Mouse (Mus musculus): Measurements from ENCODE around the gene Zer1.
A peak's percentile ranks its signal among the peaks of the same experiment; 100 is the strongest.

Gene Zer1

GRCm38 (mm10) chr2:30123729-30124471 is 485 bp downstream of the Zer1 start:
- no peak for DNase-seq

- DNase-seq = no peak
Observed at GRCm38 (mm10) chr2:30122766-30123165, 1.6 kb downstream of the Zer1 start.

GRCm38 (mm10) chr2:30120269-30120668 is 4.1 kb downstream of the Zer1 start:
- DNase-seq = no peak

- DNase-seq = peak; percentile 67
Observed at GRCm38 (mm10) chr2:30119641-30120051, 4.7 kb downstream of the Zer1 start.

- no peak for DNase-seq
Observed at GRCm38 (mm10) chr2:30112564-30112963, 11.8 kb downstream of the Zer1 start.

GRCm38 (mm10) chr2:30111500-30111899 is 12.9 kb downstream of the Zer1 start:
- DNase-seq = no peak

- DNase-seq = no peak
Observed at GRCm38 (mm10) chr2:30108260-30108659, 16.1 kb downstream of the Zer1 start.

- no peak for DNase-seq
Observed at GRCm38 (mm10) chr2:30107646-30108045, 16.7 kb downstream of the Zer1 start.

- peak; percentile 84 for DNase-seq
Observed at GRCm38 (mm10) chr2:30106364-30106763, 18.0 kb downstream of the Zer1 start.

GRCm38 (mm10) chr2:30100214-30100613 is 24.2 kb downstream of the Zer1 start:
- no peak for DNase-seq

- DNase-seq = peak; percentile 82
Observed at GRCm38 (mm10) chr2:30095882-30096527, 28.4 kb downstream of the Zer1 start.

- peak; percentile 56 for DNase-seq
Observed at GRCm38 (mm10) chr2:30094208-30094588, 30.2 kb downstream of the Zer1 start.

GRCm38 (mm10) chr2:30093471-30094207 is 30.7 kb downstream of the Zer1 start, which contains the start of gene Zdhhc12:
Gene Zdhhc12, minus strand, starts transcription at chr2:30093648.
- DNase-seq = peak; percentile 97

GRCm38 (mm10) chr2:30092280-30092918 is 32.0 kb downstream of the Zer1 start:
- no peak for DNase-seq

GRCm38 (mm10) chr2:30091521-30091920 is 32.9 kb downstream of the Zer1 start:
- no peak for DNase-seq

GRCm38 (mm10) chr2:30087310-30087709 is 37.1 kb downstream of the Zer1 start:
- no peak for DNase-seq

- DNase-seq = no peak
Observed at GRCm38 (mm10) chr2:30084632-30085031, 39.8 kb downstream of the Zer1 start.

GRCm38 (mm10) chr2:30084113-30084512 is 40.3 kb downstream of the Zer1 start:
- no peak for DNase-seq

GRCm38 (mm10) chr2:30080181-30080800 is 44.1 kb downstream of the Zer1 start:
- DNase-seq = no peak

GRCm38 (mm10) chr2:30078760-30079159 is 45.6 kb downstream of the Zer1 start:
- DNase-seq = no peak

- no peak for DNase-seq
Observed at GRCm38 (mm10) chr2:30078349-30078712, 46.1 kb downstream of the Zer1 start.

- peak; percentile 92 for DNase-seq
Observed at GRCm38 (mm10) chr2:30077502-30078348, 46.7 kb downstream of the Zer1 start, which contains the start of gene Pkn3. Gene Pkn3, plus strand, starts transcription at chr2:30077684.
